Mouse (Mus musculus) CD4-positive, CD25-positive, alpha-beta regulatory T cell, adult 2 months (primary cell): ENCODE data around the gene Vmn1r66.
"Not testable (repeated sequence)": the region's sequence is repeated elsewhere in the genome, so short reads cannot be mapped to it uniquely, and the experiment has no call there.

Experiments used
- DNase-seq: peaks from one replicate; pipeline ENCODE4 v3.0.0-alpha.2; 2012; ENCODE audit warnings: low read depth, low spot score

The Vmn1r66 gene

GRCm38 (mm10) chr7:10277906-10278305 lies at the start of gene Vmn1r66:
TSS of gene Vmn1r66 (minus strand) at chr7:10278006.
- DNase-seq = no peak

DNA sequence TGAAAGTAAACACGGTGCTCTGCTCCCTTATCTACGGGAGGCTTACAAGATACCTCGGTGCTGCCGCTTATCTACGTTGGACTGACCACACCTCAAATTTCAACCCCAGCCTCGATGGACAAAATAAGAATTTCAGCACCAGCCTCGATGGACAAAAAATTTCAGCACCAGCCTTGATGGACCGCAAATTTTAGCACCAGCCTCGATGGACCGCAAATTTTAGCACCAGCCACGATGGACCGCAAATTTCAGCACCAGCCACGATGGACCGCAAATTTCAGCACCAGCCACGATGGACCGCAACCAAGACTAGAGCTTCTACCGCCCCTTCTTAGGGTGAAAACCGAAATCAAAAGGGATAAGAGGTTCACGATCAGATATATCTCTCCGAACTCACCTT lies 47.7 kb upstream of the Vmn1r66 start:
- not testable (repeated sequence) for DNase-seq

DNA sequence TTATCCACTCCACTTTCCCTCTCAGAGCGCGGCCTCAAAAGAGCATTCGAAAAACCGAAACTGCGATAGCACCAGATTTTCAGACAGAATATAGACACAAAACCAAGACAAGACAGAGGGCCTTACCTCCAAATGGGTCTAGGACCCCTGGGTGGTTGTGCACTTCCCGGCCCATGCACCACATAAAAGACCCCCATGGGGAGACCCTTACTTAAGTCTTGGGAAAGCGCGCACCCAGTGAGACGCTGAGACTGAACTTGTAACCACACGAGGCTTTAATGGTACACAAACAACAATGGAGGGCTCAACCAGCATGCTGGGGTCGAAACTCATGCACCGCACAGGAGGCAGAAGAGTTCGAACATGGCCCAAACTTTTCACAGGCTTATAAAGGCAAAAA lies 25.7 kb downstream of the Vmn1r66 start:
- DNase-seq = no peak

DNA sequence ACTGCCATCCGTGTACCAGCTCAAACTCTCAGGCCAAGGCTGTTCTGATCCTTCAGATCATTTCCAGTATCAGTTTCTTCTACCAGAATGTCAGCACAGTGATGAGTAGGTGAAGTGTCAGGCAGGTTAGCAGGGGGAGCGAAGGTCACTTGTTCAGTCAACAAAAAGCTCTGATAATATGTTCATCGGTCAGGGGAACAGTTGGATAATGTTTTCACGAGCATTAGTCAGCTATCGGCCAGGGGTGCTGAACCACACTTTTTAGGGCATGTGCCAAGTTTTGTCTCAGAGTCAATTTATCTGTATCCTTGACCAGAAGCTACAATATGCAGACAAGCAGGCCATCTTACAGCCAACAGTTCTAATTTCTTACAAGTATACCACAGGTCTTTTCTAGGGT lies 28.7 kb downstream of the Vmn1r66 start:
- no peak for DNase-seq
